Comparison of ENCODE assay signal across 7 mouse cellular contexts in genomic region chr6:127251671-127251985, GRCm38 (mm10).
DNase-seq lines count a peak whose midpoint lies in the region; ATAC-seq and TF ChIP-seq lines count a peak whose summit lies in the region.

No protein-coding gene starts in this region.

- no peak overlapping the region for H3K4me2 ChIP-seq in midbrain, postnatal 0 days (ENCODE audit: low read depth, low read length, poor library complexity, severe bottlenecking)
- peak overlapping the region; percentile 37 for H3K4me2 ChIP-seq in intestine, postnatal 0 days (replicated peaks; ENCODE audit: low read depth)
- H3K4me2 ChIP-seq in limb, embryonic 15.5 days, result peak overlapping the region; percentile 32

- peak overlapping the region; percentile 81 for H3K27ac ChIP-seq in midbrain, embryonic 10.5 days (replicated peaks)
- H3K27ac ChIP-seq in midbrain, postnatal 0 days (ENCODE audit: low read depth, low read length), result no peak overlapping the region
- no peak overlapping the region for H3K27ac ChIP-seq in intestine, postnatal 0 days (ENCODE audit: low read depth, low read length)
- H3K27ac ChIP-seq in limb, embryonic 15.5 days, result peak overlapping the region; percentile 84

- no peak overlapping the region for H3K9ac ChIP-seq in midbrain, postnatal 0 days (replicated peaks; ENCODE audit: low read length, poor library complexity, severe bottlenecking)
- no peak overlapping the region for H3K9ac ChIP-seq in intestine, postnatal 0 days (ENCODE audit: low read depth, low read length)
- no peak overlapping the region for H3K9ac ChIP-seq in limb, embryonic 15.5 days

- no peak for ATAC-seq in midbrain, postnatal 0 days (ENCODE audit: low FRiP score)
- peak; percentile 55; the same call in 1 of the 2 replicates for ATAC-seq in intestine, postnatal 0 days
- ATAC-seq in limb, embryonic 15.5 days (ENCODE audit: insufficient number of reproducible peaks, low FRiP score, low TSS enrichment, low read depth), result no peak

- H3K36me3 ChIP-seq in midbrain, embryonic 10.5 days, result no peaks in the 10 kb centered on the region
- H3K36me3 ChIP-seq in midbrain, postnatal 0 days (ENCODE audit: insufficient read depth, low read length), result no peaks in the 10 kb centered on the region
- no peaks in the 10 kb centered on the region for H3K36me3 ChIP-seq in intestine, postnatal 0 days (ENCODE audit: control insufficient read depth, insufficient read depth)
- no peaks in the 10 kb centered on the region for H3K36me3 ChIP-seq in limb, embryonic 15.5 days

- H3K4me3 ChIP-seq in midbrain, embryonic 10.5 days, result peak overlapping the region; percentile 41
- no peak overlapping the region for H3K4me3 ChIP-seq in midbrain, postnatal 0 days (ENCODE audit: low read depth, low read length)
- H3K4me3 ChIP-seq in intestine, postnatal 0 days (ENCODE audit: low read depth, low read length), result no peak overlapping the region
- peak overlapping the region; percentile 8; the same call in 1 of the 2 replicates for H3K4me3 ChIP-seq in limb, embryonic 15.5 days

- DNase-seq in midbrain, embryonic 10.5 days (ENCODE audit: low spot score), result peak; percentile 36
- no peak for DNase-seq in midbrain, postnatal 0 days (ENCODE audit: low spot score)
- no peak for DNase-seq in cerebellum, postnatal 25 days
- DNase-seq in thymus, postnatal 36 days, result no peak
- DNase-seq in urinary bladder, adult 18-20 months (ENCODE audit: low spot score in 2 of 2), result no peak

- WGBS in midbrain, embryonic 10.5 days, result 2% methylated on average over 5 of the region's 5 CpGs
- WGBS in midbrain, postnatal 0 days, result 9% methylated on average over 5 of the region's 5 CpGs
- 4% methylated on average over 5 of the region's 5 CpGs for WGBS in intestine, postnatal 0 days
- WGBS in limb, embryonic 15.5 days, result 5% methylated on average over 5 of the region's 5 CpGs

- no peaks in the 10 kb centered on the region for H3K9me3 ChIP-seq in midbrain, embryonic 10.5 days (replicated peaks)
- no peaks in the 10 kb centered on the region for H3K9me3 ChIP-seq in midbrain, postnatal 0 days (ENCODE audit: low read length)
- H3K9me3 ChIP-seq in intestine, postnatal 0 days (ENCODE audit: control insufficient read depth), result no peaks in the 10 kb centered on the region
- no peaks in the 10 kb centered on the region for H3K9me3 ChIP-seq in limb, embryonic 15.5 days

- peaks cover 61% of the 10 kb centered on the region for H3K4me1 ChIP-seq in midbrain, embryonic 10.5 days
- H3K4me1 ChIP-seq in midbrain, postnatal 0 days (ENCODE audit: insufficient read depth, low read length), result peaks cover 2% of the 10 kb centered on the region; the same call in 1 of the 2 replicates
- H3K4me1 ChIP-seq in intestine, postnatal 0 days (replicated peaks; ENCODE audit: control insufficient read depth, insufficient read depth, low read length), result 0 out of 2 replicates have a peak, but pooled peaks cover 7% of the 10 kb centered on the region
- peaks cover 35% of the 10 kb centered on the region for H3K4me1 ChIP-seq in limb, embryonic 15.5 days

- TF ChIP-seq CTCF in midbrain, postnatal 0 days (IDR thresholded peaks at IDR 0.05), result no peak
- no peak for TF ChIP-seq CTCF in intestine, postnatal 0 days (IDR thresholded peaks at IDR 0.05; ENCODE audit: low read depth)

- peaks cover 16% of the 10 kb centered on the region for H3K27me3 ChIP-seq in midbrain, embryonic 10.5 days (ENCODE audit: low read depth, poor library complexity, severe bottlenecking)
- no peaks in the 10 kb centered on the region for H3K27me3 ChIP-seq in midbrain, postnatal 0 days (ENCODE audit: insufficient read depth, low read length)
- H3K27me3 ChIP-seq in intestine, postnatal 0 days (replicated peaks; ENCODE audit: control insufficient read depth, insufficient read depth, low read length), result no peaks in the 10 kb centered on the region
- H3K27me3 ChIP-seq in limb, embryonic 15.5 days, result no peaks in the 10 kb centered on the region

Comparison
In these comparisons a context has a peak if more than half of its experiments do, and no peak if none do; other contexts are left out.
1. H3K27ac ChIP-seq: peak in midbrain, embryonic 10.5 days (single experiment) and limb, embryonic 15.5 days (single experiment); none in midbrain, postnatal 0 days (single experiment) and intestine, postnatal 0 days (single experiment).
2. H3K4me3 ChIP-seq: peak in midbrain, embryonic 10.5 days (single experiment) and limb, embryonic 15.5 days (single experiment); none in midbrain, postnatal 0 days (single experiment) and intestine, postnatal 0 days (single experiment).